Mouse (Mus musculus): ENCODE results near the gene Nfatc2ip. TPM values are rescaled to one million over a fixed set of nuclear protein-coding genes. Genes with fewer than 3 reads are reported as not detected.

The Nfatc2ip gene
- polyA plus RNA-seq, 1 experiment from 2014 or later, result 1.0 TPM

GRCm38 (mm10) chr7:126340206-126340618, 56.3 kb downstream of the Nfatc2ip start:
- no peak for ATAC-seq (ENCODE audit: extremely low read depth, insufficient number of reproducible peaks, low FRiP score, low TSS enrichment)
- H3K4me2 ChIP-seq, result no peak overlapping the region
- H3K36me3 ChIP-seq, result no peaks in the 10 kb centered on the region
- no peaks in the 10 kb centered on the region for H3K27me3 ChIP-seq (replicated peaks)
- 42% methylated on average over 6 of the region's 6 CpGs for WGBS
- peaks cover 13% of the 10 kb centered on the region; the same call in 1 of the 2 replicates for H3K4me1 ChIP-seq
- H3K9ac ChIP-seq, result 0 out of 2 replicates have a peak overlapping the region, but pooled peaks have one; percentile 25
- H3K9me3 ChIP-seq, result no peaks in the 10 kb centered on the region
- H3K27ac ChIP-seq (replicated peaks), result peak overlapping the region; percentile 33; the same call in 1 of the 2 replicates
- H3K4me3 ChIP-seq, result no peak overlapping the region

- 67% methylated on average over 8 of the region's 8 CpGs for WGBS
- ATAC-seq (ENCODE audit: extremely low read depth, insufficient number of reproducible peaks, low FRiP score, low TSS enrichment), result no peak
- Histone ChIP-seq H3K36me3 (no peaks in the 10 kb centered on the region), H3K9me3 (no peaks in the 10 kb centered on the region), H3K27ac (replicated peaks) (peak overlapping the region; percentile 33; the same call in 1 of the 2 replicates), H3K4me3 (no peak overlapping the region), H3K4me1 (peaks cover 13% of the 10 kb centered on the region; the same call in 1 of the 2 replicates), H3K9ac (no peak overlapping the region), H3K27me3 (replicated peaks) (no peaks in the 10 kb centered on the region), H3K4me2 (no peak overlapping the region)
Observed at GRCm38 (mm10) chr7:126339521-126339971, 57.0 kb downstream of the Nfatc2ip start.

- Histone ChIP-seq H3K27ac (replicated peaks) (peak overlapping the region; percentile 48; the same call in 1 of the 2 replicates), H3K27me3 (replicated peaks) (no peaks in the 10 kb centered on the region), H3K36me3 (no peaks in the 10 kb centered on the region), H3K4me2 (no peak overlapping the region), H3K4me3 (no peak overlapping the region), H3K4me1 (peaks cover 13% of the 10 kb centered on the region; the same call in 1 of the 2 replicates), H3K9ac (no peak overlapping the region), H3K9me3 (no peaks in the 10 kb centered on the region)
- 76% methylated on average over 8 of the region's 8 CpGs for WGBS
- ATAC-seq (ENCODE audit: extremely low read depth, insufficient number of reproducible peaks, low FRiP score, low TSS enrichment), result no peak
Observed at GRCm38 (mm10) chr7:126338906-126339305, 57.6 kb downstream of the Nfatc2ip start.

- Histone ChIP-seq H3K4me1 (peaks cover 9% of the 10 kb centered on the region; the same call in 1 of the 2 replicates), H3K4me3 (no peak overlapping the region), H3K9me3 (no peaks in the 10 kb centered on the region), H3K27ac (replicated peaks) (no peak overlapping the region), H3K27me3 (replicated peaks) (no peaks in the 10 kb centered on the region), H3K9ac (no peak overlapping the region), H3K4me2 (no peak overlapping the region), H3K36me3 (no peaks in the 10 kb centered on the region)
- no peak for ATAC-seq (ENCODE audit: extremely low read depth, insufficient number of reproducible peaks, low FRiP score, low TSS enrichment)
- WGBS, result 85% methylated on average over 1 of the region's 1 CpGs
Observed at GRCm38 (mm10) chr7:126335556-126335955, 61.0 kb downstream of the Nfatc2ip start.

Small RNA genes lying within 50 kb of the gene (microRNA-seq; reads per million reads assigned to microRNA genes)
- not detected for gene Mir7058

Other genes with a start within 250 kb of the Nfatc2ip start
- 27.7 and 29.5 TPM in 2 replicates for gene Xpo6, start 196.2 kb downstream of the Nfatc2ip start, polyA plus RNA-seq (2015; fragmentation: Nextera tagmentation; extraction: Ambion mirVana)
- 12.7 and 13.7 TPM in 2 replicates for gene Sbk1, start 124.1 kb downstream of the Nfatc2ip start, polyA plus RNA-seq (2015; fragmentation: Nextera tagmentation; extraction: Ambion mirVana)
- gene Lat, start 27.2 kb downstream of the Nfatc2ip start, polyA plus RNA-seq (2015; fragmentation: Nextera tagmentation; extraction: Ambion mirVana), result 3.0 and 3.1 TPM in 2 replicates
- 43.7 and 44.9 TPM in 2 replicates for gene Spns1, start 19.3 kb downstream of the Nfatc2ip start, polyA plus RNA-seq (2015; fragmentation: Nextera tagmentation; extraction: Ambion mirVana)
- not detected in 2 replicates for gene Cd19, start 18.2 kb upstream of the Nfatc2ip start, polyA plus RNA-seq (2015; fragmentation: Nextera tagmentation; extraction: Ambion mirVana)
- 19.1 and 19.4 TPM in 2 replicates for gene Rabep2, start 32.0 kb upstream of the Nfatc2ip start, polyA plus RNA-seq (2015; fragmentation: Nextera tagmentation; extraction: Ambion mirVana)
- gene Atp2a1, start 66.4 kb upstream of the Nfatc2ip start, polyA plus RNA-seq (2015; fragmentation: Nextera tagmentation; extraction: Ambion mirVana), result 1.3 and 2.2 TPM in 2 replicates
- 40.7 and 41.2 TPM in 2 replicates for gene Sh2b1, start 78.7 kb upstream of the Nfatc2ip start, polyA plus RNA-seq (2015; fragmentation: Nextera tagmentation; extraction: Ambion mirVana)
- gene Tufm, start 90.6 kb upstream of the Nfatc2ip start, polyA plus RNA-seq (2015; fragmentation: Nextera tagmentation; extraction: Ambion mirVana), result 160 and 181 TPM in 2 replicates
- 32.8 and 36.1 TPM in 2 replicates for gene Atxn2l, start 106.7 kb upstream of the Nfatc2ip start, polyA plus RNA-seq (2015; fragmentation: Nextera tagmentation; extraction: Ambion mirVana)
- gene Eif3c, start 169.7 kb upstream of the Nfatc2ip start, polyA plus RNA-seq (2015; fragmentation: Nextera tagmentation; extraction: Ambion mirVana), result 129 and 135 TPM in 2 replicates
- 0.15 and 0.33 TPM in 2 replicates for gene Apobr, start 188.2 kb upstream of the Nfatc2ip start, polyA plus RNA-seq (2015; fragmentation: Nextera tagmentation; extraction: Ambion mirVana)
- gene Cln3, start 189.1 kb upstream of the Nfatc2ip start, polyA plus RNA-seq (2015; fragmentation: Nextera tagmentation; extraction: Ambion mirVana), result 19.4 and 22.1 TPM in 2 replicates
- not detected in 2 replicates for gene Il27, start 198.2 kb upstream of the Nfatc2ip start, polyA plus RNA-seq (2015; fragmentation: Nextera tagmentation; extraction: Ambion mirVana)
- gene Nupr1, start 234.1 kb upstream of the Nfatc2ip start, polyA plus RNA-seq (2015; fragmentation: Nextera tagmentation; extraction: Ambion mirVana), result 6.2 and 9.3 TPM in 2 replicates

All from heart, embryonic 13.5 days (tissue).